Mouse (Mus musculus) heart, adult 2 months (tissue): ENCODE results near the gene Hp1bp3.

Source experiments
- CTCF ChIP-seq: fragments of 200-600 bp; IDR thresholded peaks from 2 replicates; pipeline ENCODE4 v1.8.1; 2022; ENCODE audit warnings: antibody characterized with exemption, mild to moderate bottlenecking, moderate library complexity
- EP300 ChIP-seq: fragments of 200-500 bp; IDR thresholded peaks from 2 replicates; pipeline ENCODE4 v1.6.1; 2011; ENCODE audit warnings: low read depth, low read length, control low read depth; ENCODE audit not compliant: insufficient read depth
- POLR2A ChIP-seq: fragments of 200-500 bp; IDR thresholded peaks from 2 replicates; pipeline ENCODE4 v1.6.1; 2011; ENCODE audit warnings: mild to moderate bottlenecking, low read depth, low read length, control low read depth; ENCODE audit not compliant: insufficient read depth

- TF ChIP-seq CTCF = peak; percentile 47
- no peak for TF ChIP-seq EP300
- no peak for TF ChIP-seq POLR2A
These were observed 46.0 kb downstream of the Hp1bp3 start for GRCm38 (mm10) chr4:138261843-138262681.
